Mouse (Mus musculus) spleen, postnatal 14 days (tissue): ENCODE data around the gene Pcnp.
A peak's percentile ranks its signal among the peaks of the same experiment; 100 is the strongest.
"Not testable (repeated sequence)": the region's sequence is repeated elsewhere in the genome, so short reads cannot be mapped to it uniquely, and the experiment has no call there.

Experiments used
- DNase-seq, 2 experiments: peaks; one replicate each; pipeline ENCODE4 v3.0.0; 2021 to 2022; ENCODE audit warnings: low spot score in 2 of 2

Pcnp gene

DNA sequence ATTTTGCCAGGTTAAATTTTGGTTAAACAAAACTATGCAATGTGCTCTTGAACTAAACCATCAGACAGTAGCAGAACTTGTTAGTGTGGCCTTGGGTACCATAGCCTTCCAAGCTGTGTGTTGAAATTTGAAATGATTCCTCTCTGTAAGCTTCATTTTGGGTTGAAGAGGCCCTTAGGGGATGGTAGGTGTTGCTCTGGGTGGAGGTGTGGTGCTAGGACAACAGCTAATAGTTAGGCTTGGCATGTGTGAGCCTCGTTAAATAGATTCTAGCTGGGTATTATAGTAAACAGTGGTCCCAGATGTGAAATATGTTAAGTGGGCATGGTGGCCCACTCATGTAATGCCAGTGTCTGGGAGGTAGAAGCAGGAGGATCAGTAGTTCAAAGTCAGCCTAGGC, 62.3 kb downstream of the Pcnp start:
- DNase-seq = no peak

DNA sequence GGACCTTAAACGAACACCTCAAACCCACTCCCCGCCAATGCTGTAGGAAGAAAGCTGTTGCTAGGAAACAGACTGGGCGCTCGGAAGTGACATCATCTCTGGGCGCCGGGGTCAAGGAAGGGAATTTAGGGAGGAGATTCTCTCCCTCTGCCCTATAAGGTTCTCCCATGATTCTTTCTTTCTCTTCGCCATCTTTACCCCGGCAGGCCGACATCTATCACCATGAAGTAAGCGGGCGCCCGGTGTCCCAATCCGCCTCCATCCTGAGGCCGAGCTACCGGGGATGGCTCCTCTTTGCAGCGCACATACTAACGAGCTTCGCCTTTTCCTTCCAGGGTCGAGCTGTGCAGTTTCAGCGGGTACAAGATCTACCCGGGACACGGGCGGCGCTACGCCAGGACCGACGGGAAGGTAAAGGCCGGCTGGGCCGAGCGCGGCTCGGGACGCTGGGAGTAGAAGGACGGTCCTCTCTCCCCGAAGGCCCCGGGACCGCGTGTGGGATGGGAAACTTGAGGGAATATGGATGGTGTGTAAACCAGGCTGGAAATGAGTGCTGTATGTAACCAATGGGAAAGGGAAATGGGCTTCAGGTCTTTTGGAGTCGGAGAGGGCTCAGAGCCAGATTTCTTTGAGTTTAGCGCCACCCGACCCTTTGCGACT, 63.2 kb downstream of the Pcnp start, which contains the start of gene Rpl24:
TSS of gene Rpl24 (plus strand) at position 64 of the 660 bp plus-strand sequence.
- peak; percentile 83 to 93 for DNase-seq

DNA sequence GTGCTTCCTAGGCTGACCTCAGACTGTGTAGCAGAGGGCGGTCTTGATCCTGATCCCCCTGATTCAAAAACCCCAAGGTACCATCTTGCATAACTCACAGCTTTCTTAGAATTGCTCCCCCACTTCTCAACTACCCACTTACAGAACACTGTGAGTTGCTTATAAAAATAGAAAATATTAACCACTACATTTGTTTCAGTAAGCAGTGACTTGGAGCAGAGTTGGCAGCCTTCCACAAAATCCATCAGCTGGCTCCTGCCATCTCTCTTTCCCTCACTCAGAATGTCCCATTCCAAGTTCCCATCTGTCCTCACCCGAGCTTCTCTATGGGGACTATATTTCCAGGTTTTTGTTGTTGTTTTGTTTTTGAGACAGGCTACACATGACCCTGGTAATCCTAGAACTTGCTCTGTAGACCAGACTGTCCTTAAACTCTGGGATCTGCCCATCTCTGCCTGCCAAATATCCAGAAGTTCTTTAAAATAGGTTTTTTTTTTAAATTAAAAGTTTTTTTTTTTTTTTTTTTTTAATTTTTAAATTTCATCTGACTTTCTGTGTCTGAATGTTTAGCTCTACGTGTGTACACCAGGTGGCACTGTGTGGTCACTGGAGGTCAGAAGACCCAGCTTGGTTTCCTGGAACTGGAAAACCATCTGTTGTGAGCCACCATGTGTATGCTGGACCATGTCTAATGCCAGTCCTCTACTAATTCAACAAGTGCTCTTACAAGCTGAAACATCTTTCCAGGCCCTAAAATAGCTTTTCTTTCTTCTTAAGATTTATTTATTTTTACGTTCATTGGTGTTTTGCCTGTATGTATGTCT, 65.2 kb downstream of the Pcnp start:
- peak in 1 of 2 experiments; percentile 31 for DNase-seq

DNA sequence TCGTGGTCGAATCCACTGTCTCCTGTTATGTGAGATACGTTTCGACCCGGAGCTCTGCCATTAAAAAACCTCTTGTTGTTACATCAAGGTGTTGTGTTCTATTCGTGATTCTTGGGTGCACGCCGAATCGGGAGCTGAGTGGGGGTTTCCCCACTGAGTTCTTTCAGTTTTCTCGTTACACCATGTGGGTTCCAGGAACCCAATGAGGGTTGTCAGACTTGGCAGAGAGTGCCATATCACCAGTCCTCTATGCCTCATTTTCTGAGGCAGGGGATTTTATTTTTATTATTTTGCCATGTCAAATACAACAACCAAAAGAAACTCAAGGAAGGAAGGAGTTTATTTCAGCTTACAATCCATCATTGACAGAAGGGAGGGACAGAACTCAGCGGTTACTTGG, 66.5 kb downstream of the Pcnp start:
- not testable (repeated sequence) for DNase-seq
